ENCODE assay signal across 27 mouse cellular contexts in the genomic region with DNA sequence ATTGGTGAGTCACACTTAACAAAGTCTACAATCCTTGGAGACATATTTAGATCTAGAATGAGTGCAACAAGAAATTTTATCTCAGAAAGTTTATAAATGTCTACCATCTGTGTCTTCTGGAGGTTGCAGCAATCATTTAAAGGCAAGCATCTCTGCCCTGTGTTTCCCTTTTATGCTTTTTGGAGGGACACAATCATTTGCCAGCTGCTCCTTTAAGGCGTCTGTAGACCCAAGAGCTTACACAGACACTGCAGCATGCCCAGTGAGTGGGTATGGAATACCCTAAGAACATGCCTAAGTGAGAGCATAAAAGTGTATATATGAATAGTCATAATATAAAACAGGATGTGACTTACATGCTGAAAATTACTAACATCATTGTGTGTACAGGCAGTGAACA. TPM values are rescaled to one million over a fixed set of nuclear protein-coding genes. Genes with fewer than 3 reads are reported as not detected.
DNase-seq lines count a peak whose midpoint lies in the region; ATAC-seq lines count a peak whose summit lies in the region.
"Had no signal": no experiment of that assay in that cellular context is flagged by ENCODE, and none has a peak within 500 bp of the region (broad histone marks: within the 10 kb centered on the region; RNA-seq: fewer than 3 reads in every experiment).

No protein-coding gene starts in this region.

- DNase-seq in frontal cortex, adult 2 months (ENCODE audit: extremely low spot score in 1 of 2, low spot score in 1 of 2) = peak; percentile 59 to 65
- DNase-seq in frontal cortex, postnatal 10 days (ENCODE audit: low spot score in 2 of 2) = no peak
- peak; percentile 32 for DNase-seq in left cerebral cortex, adult 11 months (ENCODE audit: low spot score)
- DNase-seq in left cerebral cortex, postnatal 4 days = no peak
- peak; percentile 80 for DNase-seq in brain, adult 2 months (ENCODE audit: low read depth, low spot score)
- no peak for DNase-seq in embryonic facial prominence, embryonic 14.5 days (ENCODE audit: low spot score)
- DNase-seq: adrenal gland, postnatal 14 days; cerebellum, adult 18-20 months; gastrocnemius, postnatal 10 days; kidney, adult 9 months; kidney, postnatal 10 days; lung, postnatal 14 days; midbrain, embryonic 14.5 days; retina, postnatal 1 day; thymus, adult 2 months; thymus, postnatal 36 days had no signal

- H3K4me3 ChIP-seq in embryonic facial prominence, embryonic 14.5 days (ENCODE audit: low read depth, low read length) = no peak overlapping the region
- no peak overlapping the region for H3K4me3 ChIP-seq in heart, embryonic 12.5 days
- H3K4me3 ChIP-seq: forebrain, embryonic 10.5 days; heart, embryonic 15.5 days; liver, embryonic 15.5 days had no signal

- intact Hi-C loops in left cerebral cortex, postnatal 4 days (cut with DNase I) = no loop called here

- peak overlapping the region; percentile 58 for H3K27ac ChIP-seq in embryonic facial prominence, embryonic 14.5 days (replicated peaks; ENCODE audit: low read depth, low read length)
- no peak overlapping the region for H3K27ac ChIP-seq in heart, embryonic 12.5 days (ENCODE audit: poor library complexity, severe bottlenecking)
- H3K27ac ChIP-seq: forebrain, embryonic 10.5 days; heart, embryonic 15.5 days; liver, embryonic 15.5 days had no signal

- no peaks in the 10 kb centered on the region for H3K27me3 ChIP-seq in embryonic facial prominence, embryonic 14.5 days (replicated peaks; ENCODE audit: control insufficient read depth, insufficient read depth, low read length)
- H3K27me3 ChIP-seq in heart, embryonic 12.5 days (replicated peaks) = no peaks in the 10 kb centered on the region
- H3K27me3 ChIP-seq: heart, embryonic 15.5 days; liver, embryonic 15.5 days had no signal

- no peak overlapping the region for H3K4me2 ChIP-seq in embryonic facial prominence, embryonic 14.5 days (ENCODE audit: low read depth, low read length)
- no peak overlapping the region for H3K4me2 ChIP-seq in heart, embryonic 12.5 days
- H3K4me2 ChIP-seq: heart, embryonic 15.5 days; liver, embryonic 15.5 days; lung, embryonic 14.5 days had no signal

- H3K9me3 ChIP-seq in embryonic facial prominence, embryonic 14.5 days (ENCODE audit: control insufficient read depth, low read length) = no peaks in the 10 kb centered on the region
- no peaks in the 10 kb centered on the region for H3K9me3 ChIP-seq in heart, embryonic 12.5 days (replicated peaks)
- H3K9me3 ChIP-seq: forebrain, embryonic 10.5 days; heart, embryonic 15.5 days; liver, embryonic 15.5 days had no signal

- ATAC-seq in embryonic facial prominence, embryonic 14.5 days (ENCODE audit: low read depth) = no peak
- no peak for ATAC-seq in heart, embryonic 12.5 days (ENCODE audit: insufficient number of reproducible peaks, low FRiP score)
- ATAC-seq: CD4-positive, CD25-positive, alpha-beta regulatory T cell, adult 4 months; forebrain, embryonic 16.5 days; intestine, embryonic 16.5 days had no signal

- H3K4me1 ChIP-seq in embryonic facial prominence, embryonic 14.5 days (ENCODE audit: control insufficient read depth, insufficient read depth, low read length) = peaks cover 23% of the 10 kb centered on the region
- H3K4me1 ChIP-seq in heart, embryonic 12.5 days (replicated peaks) = peaks cover 9% of the 10 kb centered on the region; the same call in 1 of the 2 replicates
- H3K4me1 ChIP-seq: liver, embryonic 15.5 days had no signal

- WGBS in embryonic facial prominence, embryonic 14.5 days = 73% methylated on average over 1 of the region's 1 CpGs
- 70% methylated on average over 1 of the region's 1 CpGs for WGBS in heart, embryonic 12.5 days

- no peak overlapping the region for H3K9ac ChIP-seq in embryonic facial prominence, embryonic 14.5 days (ENCODE audit: low read depth, low read length)
- H3K9ac ChIP-seq in heart, embryonic 12.5 days = no peak overlapping the region
- H3K9ac ChIP-seq: heart, embryonic 15.5 days; liver, embryonic 15.5 days; lung, embryonic 14.5 days had no signal

- H3K36me3 ChIP-seq in embryonic facial prominence, embryonic 14.5 days (ENCODE audit: control insufficient read depth, insufficient read depth, low read length) = no peaks in the 10 kb centered on the region
- H3K36me3 ChIP-seq in heart, embryonic 12.5 days = no peaks in the 10 kb centered on the region
- H3K36me3 ChIP-seq: forebrain, embryonic 10.5 days; heart, embryonic 15.5 days; liver, embryonic 15.5 days had no signal

RNA-seq across cellular contexts. Expression of a gene that starts 52.1 kb away (rescaled TPM):
- 0.90 and 1.2 TPM in 2 replicates for polyA plus RNA-seq in frontal cortex, adult 2 months (2012; rRNA removed)
- 1 to 10 TPM; 2.0 to 3.0 TPM for total RNA-seq in left cerebral cortex, postnatal 4 days (2021)
- 81.9 and 118 TPM in 2 replicates for polyA plus RNA-seq in embryonic facial prominence, embryonic 14.5 days (2014; fragmentation: Nextera tagmentation; extraction: Ambion mirVana)
- 35.6 and 35.8 TPM in 2 replicates for polyA plus RNA-seq in heart, embryonic 12.5 days (2016; fragmentation: Nextera tagmentation; extraction: Ambion mirVana)
- total RNA-seq: common myeloid progenitor, adult 5-6 weeks; liver, adult 2 months; monocyte, adult 5-6 weeks had no signal
- polyA plus RNA-seq: CD4-positive, CD25-positive, alpha-beta regulatory T cell, adult 4 months; liver, adult 2 months had no signal

Comparison
In these comparisons a context has a peak if more than half of its experiments do, and no peak if none do; other contexts are left out.
1. DNase-seq: peak in frontal cortex, adult 2 months (2 of 2), left cerebral cortex, adult 11 months (single experiment) and brain, adult 2 months (single experiment); none in frontal cortex, postnatal 10 days (0 of 2), left cerebral cortex, postnatal 4 days (single experiment) and embryonic facial prominence, embryonic 14.5 days (single experiment).
2. RNA of a gene that starts 52.1 kb away (polyA plus RNA-seq): 81.9 to 118 TPM in embryonic facial prominence, embryonic 14.5 days and 35.6 to 35.8 TPM in heart, embryonic 12.5 days; 0.90 to 1.2 TPM in frontal cortex, adult 2 months; every median in the first group is over 10 times any median in the second.